Mouse (Mus musculus): Measurements from ENCODE around the gene Fscn1. TPM values are rescaled to one million over a fixed set of nuclear protein-coding genes. Genes with fewer than 3 reads are reported as not detected.
A peak's percentile ranks its signal among the peaks of the same experiment; 100 is the strongest.

Gene Fscn1
- total and polyA plus RNA-seq, 2 experiments = 2.0 to 4.4 TPM

DNA sequence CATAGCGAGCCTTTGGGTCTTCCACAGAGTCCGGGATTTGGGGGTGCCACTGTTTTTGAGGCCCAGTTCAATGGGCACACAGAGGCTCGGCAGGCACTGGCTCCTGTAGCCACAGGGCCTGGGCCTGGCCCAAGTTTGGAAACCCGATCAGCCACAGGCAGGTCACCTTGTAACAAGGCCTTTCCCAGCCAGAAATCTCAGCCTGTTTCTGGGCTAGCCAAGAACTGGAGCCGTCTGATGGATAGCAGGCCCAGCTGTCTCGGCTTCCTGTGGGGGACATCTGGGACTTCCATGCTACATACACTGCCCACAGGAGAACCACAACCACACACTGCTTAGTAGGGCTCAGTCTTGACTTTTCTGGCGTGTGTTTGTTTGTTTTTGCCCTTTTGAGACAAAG, 43.5 kb upstream of the Fscn1 start:
- peak overlapping the region; percentile 68 for H3K27ac ChIP-seq (replicated peaks; ENCODE audit: insufficient read depth, low read depth, low read length)
- H3K36me3 ChIP-seq (ENCODE audit: control insufficient read depth, insufficient read depth, low read length) = no peaks in the 10 kb centered on the region
- no peaks in the 10 kb centered on the region for H3K27me3 ChIP-seq (ENCODE audit: control insufficient read depth, insufficient read depth, low read length)
- TF ChIP-seq CTCF (IDR thresholded peaks at IDR 0.05; ENCODE audit: low read depth, low read length) = no peak
- no peak for TF ChIP-seq POLR2A (IDR thresholded peaks at IDR 0.05; ENCODE audit: extremely low read depth, insufficient read depth, low read length)
- no peaks in the 10 kb centered on the region for H3K79me2 ChIP-seq (ENCODE audit: control insufficient read depth, insufficient read depth, low read length)
- peak; percentile 78 for DNase-seq (ENCODE audit: extremely low read depth, low read depth, low spot score)
- H3K4me3 ChIP-seq (ENCODE audit: insufficient read depth, low read depth, low read length) = no peak overlapping the region
- WGBS = 50% methylated on average over 7 of the region's 7 CpGs
- H3K4me1 ChIP-seq (ENCODE audit: control insufficient read depth, insufficient read depth, low read length) = peaks cover 23% of the 10 kb centered on the region
- no peak overlapping the region for H3K9ac ChIP-seq (ENCODE audit: low read depth, low read length)

DNA sequence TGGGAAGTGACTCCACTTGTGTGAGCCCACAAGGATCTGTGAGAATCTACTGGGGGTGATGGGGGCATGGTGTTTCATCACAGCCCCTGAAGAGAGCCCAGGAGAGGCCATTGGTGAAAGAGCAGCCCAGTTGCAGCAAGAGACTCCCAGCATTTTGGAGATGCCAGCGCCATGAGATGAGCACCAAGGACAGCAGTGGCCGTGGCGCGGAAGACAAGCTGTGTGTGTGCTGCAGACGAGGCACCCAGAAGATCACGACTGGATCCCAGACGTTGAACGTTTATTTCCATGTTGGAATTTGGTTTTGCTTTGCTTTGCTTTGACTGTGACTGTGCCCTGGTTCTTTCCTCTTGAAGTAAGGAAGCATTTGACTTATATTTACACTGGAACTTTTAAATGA, 42.7 kb upstream of the Fscn1 start:
- DNase-seq (ENCODE audit: extremely low read depth, low read depth, low spot score) = no peak
- 94% methylated on average over 8 of the region's 8 CpGs for WGBS
- TF ChIP-seq POLR2A (IDR thresholded peaks at IDR 0.05; ENCODE audit: extremely low read depth, insufficient read depth, low read length) (no peak), CTCF (IDR thresholded peaks at IDR 0.05; ENCODE audit: low read depth, low read length) (no peak)

DNA sequence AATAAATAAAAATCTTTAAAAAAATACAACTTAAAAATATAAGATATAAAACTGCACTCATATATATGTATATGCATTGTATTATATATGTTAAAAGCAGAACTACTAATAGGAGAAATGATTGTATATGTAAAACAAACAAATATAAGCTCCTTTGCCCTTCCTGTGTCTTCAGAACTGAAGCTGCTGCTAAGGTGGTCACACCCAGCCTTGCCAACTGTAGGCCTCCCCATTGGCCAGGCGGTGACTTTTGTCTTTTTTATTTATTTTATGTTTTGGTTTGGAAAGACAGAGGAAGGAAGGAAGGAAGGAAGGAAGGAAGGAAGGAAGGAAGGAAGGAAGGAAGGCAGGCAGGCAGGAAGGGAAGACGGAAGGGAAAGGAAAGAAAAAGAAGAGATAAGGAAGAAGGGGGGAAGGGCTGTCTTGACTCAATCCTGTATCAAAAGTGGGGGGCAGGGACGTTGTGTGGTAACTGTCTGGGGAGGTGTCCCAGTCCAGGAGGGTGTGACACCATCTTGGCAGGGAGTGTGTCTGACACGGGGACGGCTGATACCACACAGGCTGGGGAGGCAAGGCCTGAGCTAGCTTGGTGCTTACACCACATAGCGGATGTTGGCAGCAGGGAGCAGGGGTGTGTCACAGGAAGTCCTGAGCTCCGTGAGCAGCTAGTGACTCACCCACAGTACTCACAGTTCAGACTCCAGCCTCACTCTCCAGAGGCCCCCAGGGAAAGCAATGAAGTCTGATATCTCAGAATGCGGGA, 39.7 kb upstream of the Fscn1 start:
- no peak overlapping the region for H3K4me3 ChIP-seq (ENCODE audit: insufficient read depth, low read depth, low read length)
- peaks cover 8% of the 10 kb centered on the region for H3K4me1 ChIP-seq (ENCODE audit: control insufficient read depth, insufficient read depth, low read length)
- H3K27ac ChIP-seq (replicated peaks; ENCODE audit: insufficient read depth, low read depth, low read length) = peak overlapping the region; percentile 43
- no peaks in the 10 kb centered on the region for H3K79me2 ChIP-seq (ENCODE audit: control insufficient read depth, insufficient read depth, low read length)
- DNase-seq (ENCODE audit: extremely low read depth, low read depth, low spot score) = peak; percentile 65
- no peaks in the 10 kb centered on the region for H3K36me3 ChIP-seq (ENCODE audit: control insufficient read depth, insufficient read depth, low read length)
- H3K9ac ChIP-seq (ENCODE audit: low read depth, low read length) = no peak overlapping the region
- WGBS = 28% methylated on average over 8 of the region's 8 CpGs
- H3K27me3 ChIP-seq (ENCODE audit: control insufficient read depth, insufficient read depth, low read length) = no peaks in the 10 kb centered on the region
- TF ChIP-seq CTCF (IDR thresholded peaks at IDR 0.05; ENCODE audit: low read depth, low read length) (no peak), POLR2A (IDR thresholded peaks at IDR 0.05; ENCODE audit: extremely low read depth, insufficient read depth, low read length) (no peak)

More for the DNA sequence above, 42.7 kb upstream of the Fscn1 start:
- Histone ChIP-seq H3K4me1 (ENCODE audit: control insufficient read depth, insufficient read depth, low read length) (peaks cover 19% of the 10 kb centered on the region), H3K9ac (ENCODE audit: low read depth, low read length) (no peak overlapping the region), H3K4me3 (ENCODE audit: insufficient read depth, low read depth, low read length) (no peak overlapping the region), H3K27me3 (ENCODE audit: control insufficient read depth, insufficient read depth, low read length) (no peaks in the 10 kb centered on the region), H3K36me3 (ENCODE audit: control insufficient read depth, insufficient read depth, low read length) (no peaks in the 10 kb centered on the region), H3K79me2 (ENCODE audit: control insufficient read depth, insufficient read depth, low read length) (no peaks in the 10 kb centered on the region), H3K27ac (replicated peaks; ENCODE audit: insufficient read depth, low read depth, low read length) (no peak overlapping the region)

DNA sequence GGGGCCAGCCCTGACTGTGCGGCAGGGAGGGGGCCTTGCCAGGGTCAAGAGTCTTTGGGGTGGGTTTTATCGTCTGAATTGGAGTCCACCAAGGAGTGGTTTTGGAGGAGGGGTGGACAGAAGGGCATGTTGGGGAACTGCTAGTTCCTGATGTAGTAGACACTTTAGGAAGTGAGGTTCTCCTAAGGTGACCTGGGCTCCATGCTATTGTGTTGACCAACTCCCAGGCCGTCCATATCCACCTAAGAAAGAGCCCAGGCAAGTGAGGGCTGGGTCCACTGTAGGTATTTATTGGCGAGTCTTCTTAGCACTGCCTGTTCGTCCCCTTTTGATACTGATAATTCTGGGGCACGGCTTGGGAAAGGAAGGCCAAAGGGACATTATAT, 39.1 kb upstream of the Fscn1 start:
- WGBS = 75% methylated on average over 6 of the region's 6 CpGs
- DNase-seq (ENCODE audit: extremely low read depth, low read depth, low spot score) = no peak
- no peaks in the 10 kb centered on the region for H3K27me3 ChIP-seq (ENCODE audit: control insufficient read depth, insufficient read depth, low read length)
- peak overlapping the region; percentile 43 for H3K27ac ChIP-seq (replicated peaks; ENCODE audit: insufficient read depth, low read depth, low read length)
- H3K4me3 ChIP-seq (ENCODE audit: insufficient read depth, low read depth, low read length) = no peak overlapping the region
- peaks cover 5% of the 10 kb centered on the region for H3K4me1 ChIP-seq (ENCODE audit: control insufficient read depth, insufficient read depth, low read length)
- no peaks in the 10 kb centered on the region for H3K79me2 ChIP-seq (ENCODE audit: control insufficient read depth, insufficient read depth, low read length)
- H3K9ac ChIP-seq (ENCODE audit: low read depth, low read length) = no peak overlapping the region
- TF ChIP-seq POLR2A (IDR thresholded peaks at IDR 0.05; ENCODE audit: extremely low read depth, insufficient read depth, low read length) (no peak), CTCF (IDR thresholded peaks at IDR 0.05; ENCODE audit: low read depth, low read length) (no peak)
- no peaks in the 10 kb centered on the region for H3K36me3 ChIP-seq (ENCODE audit: control insufficient read depth, insufficient read depth, low read length)

DNA sequence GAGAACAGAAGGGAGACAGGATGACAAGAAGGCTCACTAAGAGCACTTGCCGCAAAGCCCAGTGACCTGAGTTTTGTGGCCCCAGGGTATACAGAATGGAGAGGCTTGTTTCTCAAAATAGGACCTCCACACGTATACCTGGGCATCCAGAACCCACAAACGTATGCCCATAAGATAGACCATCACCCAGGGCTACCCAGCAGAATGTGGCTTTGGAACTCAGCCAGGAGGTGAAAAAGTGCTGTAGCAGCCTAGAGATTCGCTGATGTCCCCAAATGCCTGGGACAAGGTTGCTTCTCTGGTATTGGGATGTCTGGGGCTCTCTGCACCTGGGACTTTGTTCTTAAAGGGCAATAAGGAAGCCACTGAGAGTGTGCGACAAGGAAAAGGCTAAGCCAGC, 37.9 kb upstream of the Fscn1 start:
- DNase-seq (ENCODE audit: extremely low read depth, low read depth, low spot score) = no peak
- H3K9ac ChIP-seq (ENCODE audit: low read depth, low read length) = no peak overlapping the region
- no peak overlapping the region for H3K4me3 ChIP-seq (ENCODE audit: insufficient read depth, low read depth, low read length)
- H3K27me3 ChIP-seq (ENCODE audit: control insufficient read depth, insufficient read depth, low read length) = no peaks in the 10 kb centered on the region
- TF ChIP-seq POLR2A (IDR thresholded peaks at IDR 0.05; ENCODE audit: extremely low read depth, insufficient read depth, low read length) (no peak), CTCF (IDR thresholded peaks at IDR 0.05; ENCODE audit: low read depth, low read length) (no peak)
- WGBS = 96% methylated on average over 5 of the region's 5 CpGs
- H3K4me1 ChIP-seq (ENCODE audit: control insufficient read depth, insufficient read depth, low read length) = peaks cover 2% of the 10 kb centered on the region
- no peak overlapping the region for H3K27ac ChIP-seq (replicated peaks; ENCODE audit: insufficient read depth, low read depth, low read length)
- H3K79me2 ChIP-seq (ENCODE audit: control insufficient read depth, insufficient read depth, low read length) = no peaks in the 10 kb centered on the region
- no peaks in the 10 kb centered on the region for H3K36me3 ChIP-seq (ENCODE audit: control insufficient read depth, insufficient read depth, low read length)

DNA sequence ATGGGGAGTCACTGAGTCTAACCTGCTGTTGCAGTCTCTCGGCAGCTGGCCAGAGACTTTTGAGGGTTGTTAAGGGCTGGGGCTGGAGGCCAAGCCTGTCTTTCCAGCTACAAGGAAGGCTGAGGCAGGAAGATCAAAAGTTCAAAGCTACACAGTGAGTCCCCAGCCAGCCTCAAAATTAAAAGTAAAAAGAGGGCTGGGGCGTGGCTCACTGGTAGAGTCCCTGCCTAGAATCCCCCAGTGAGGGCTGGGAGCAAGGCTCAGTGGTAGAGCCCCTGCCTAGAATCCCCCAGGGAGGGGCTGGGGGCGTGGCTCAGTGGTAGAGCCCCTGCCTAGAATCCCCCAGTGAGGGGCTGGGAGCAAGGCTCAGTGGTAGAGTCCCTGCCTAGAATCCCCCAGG, 36.4 kb upstream of the Fscn1 start:
- TF ChIP-seq POLR2A (IDR thresholded peaks at IDR 0.05; ENCODE audit: extremely low read depth, insufficient read depth, low read length) = no peak
- TF ChIP-seq CTCF (IDR thresholded peaks at IDR 0.05; ENCODE audit: low read depth, low read length) = no peak
- DNase-seq (ENCODE audit: extremely low read depth, low read depth, low spot score) = no peak
- H3K4me3 ChIP-seq (ENCODE audit: insufficient read depth, low read depth, low read length) = no peak overlapping the region
- peaks cover 3% of the 10 kb centered on the region for H3K4me1 ChIP-seq (ENCODE audit: control insufficient read depth, insufficient read depth, low read length)
- 88% methylated on average over 3 of the region's 3 CpGs for WGBS
- H3K79me2 ChIP-seq (ENCODE audit: control insufficient read depth, insufficient read depth, low read length) = no peaks in the 10 kb centered on the region
- no peak overlapping the region for H3K27ac ChIP-seq (replicated peaks; ENCODE audit: insufficient read depth, low read depth, low read length)
- H3K36me3 ChIP-seq (ENCODE audit: control insufficient read depth, insufficient read depth, low read length) = no peaks in the 10 kb centered on the region
- H3K9ac ChIP-seq (ENCODE audit: low read depth, low read length) = no peak overlapping the region
- H3K27me3 ChIP-seq (ENCODE audit: control insufficient read depth, insufficient read depth, low read length) = no peaks in the 10 kb centered on the region
